Mouse (Mus musculus): Measurements from ENCODE around the gene Rad23b. TPM values are rescaled to one million over a fixed set of nuclear protein-coding genes. Genes with fewer than 3 reads are reported as not detected.

Rad23b gene
- polyA plus RNA-seq, 1 experiment, result 316 TPM

DNA sequence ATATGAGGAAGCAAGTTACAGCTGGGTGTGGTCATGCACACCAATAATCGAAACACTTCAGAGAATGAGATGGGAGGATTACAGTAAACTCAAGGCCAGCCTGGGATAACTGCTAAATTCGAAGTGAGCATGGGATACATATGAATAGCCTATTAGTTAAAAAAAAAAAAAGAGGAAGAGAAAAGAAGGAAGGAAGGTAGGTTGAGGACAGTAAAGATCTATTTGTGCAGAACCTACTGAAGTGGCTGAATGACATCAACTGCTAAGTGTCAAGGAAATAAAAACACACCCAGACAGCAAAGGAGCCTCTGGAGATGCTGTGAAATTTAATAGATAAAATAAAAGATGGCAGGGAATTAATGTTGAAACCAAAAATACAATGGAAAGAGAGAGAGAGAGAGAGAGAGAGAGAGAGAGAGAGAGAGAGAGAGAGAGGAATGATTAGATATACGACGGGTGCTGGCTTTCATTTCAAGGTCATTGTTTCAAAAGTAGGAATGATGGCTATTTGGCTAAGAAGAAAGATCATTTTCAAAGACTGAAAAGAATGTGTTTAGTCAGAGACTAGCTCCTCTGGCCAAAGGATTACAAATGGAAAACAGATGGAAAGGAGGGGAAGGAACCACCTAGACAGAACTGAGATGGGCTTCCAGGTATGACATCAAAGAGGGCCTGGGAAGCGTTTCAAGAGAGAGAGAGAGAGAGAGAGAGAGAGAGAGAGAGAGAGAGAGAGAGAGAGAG, 14.6 kb upstream of the Rad23b start:
- Histone ChIP-seq H3K4me1 (ENCODE audit: control insufficient read depth, insufficient read depth, low read length) (peaks cover 8% of the 10 kb centered on the region; the same call in 1 of the 2 replicates), H3K4me3 (ENCODE audit: insufficient read depth, low read length) (no peak overlapping the region), H3K27ac (ENCODE audit: insufficient read depth, low read length) (peak overlapping the region; percentile 99)
- TF ChIP-seq POLR2A (IDR thresholded peaks at IDR 0.05; ENCODE audit: low read depth, low read length) (no peak), CTCF (IDR thresholded peaks at IDR 0.05; ENCODE audit: borderline replicate concordance, insufficient read depth, low read length) (no peak)

GRCm38 (mm10) chr4:55338905-55339304, 10.9 kb upstream of the Rad23b start:
- TF ChIP-seq CTCF (IDR thresholded peaks at IDR 0.05; ENCODE audit: borderline replicate concordance, insufficient read depth, low read length), result no peak
- TF ChIP-seq POLR2A (IDR thresholded peaks at IDR 0.05; ENCODE audit: low read depth, low read length), result no peak
- H3K4me1 ChIP-seq (ENCODE audit: control insufficient read depth, insufficient read depth, low read length), result peaks cover 8% of the 10 kb centered on the region; the same call in 1 of the 2 replicates
- H3K27ac ChIP-seq (ENCODE audit: insufficient read depth, low read length), result no peak overlapping the region
- H3K4me3 ChIP-seq (ENCODE audit: insufficient read depth, low read length), result no peak overlapping the region

DNA sequence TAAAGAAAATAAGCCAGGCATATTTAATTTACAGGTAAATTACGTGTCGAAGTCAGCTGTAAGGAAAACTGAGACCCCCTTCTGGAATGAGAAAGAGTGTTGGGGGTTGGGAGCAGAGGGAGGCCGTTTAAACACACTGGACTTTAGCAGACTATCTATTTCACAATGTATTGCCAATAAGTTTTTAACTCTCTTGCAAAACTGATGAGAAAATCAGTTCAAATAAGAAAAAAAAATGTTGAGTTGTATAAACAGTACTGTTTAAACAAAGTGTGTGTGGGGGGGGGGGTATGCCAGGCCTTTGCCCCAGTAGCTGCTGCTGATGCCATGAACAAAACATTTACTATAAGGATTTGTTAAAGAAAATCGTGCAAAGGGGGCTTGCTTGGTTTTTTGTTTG, 10.5 kb upstream of the Rad23b start:
- Histone ChIP-seq H3K4me1 (ENCODE audit: control insufficient read depth, insufficient read depth, low read length) (peaks cover 8% of the 10 kb centered on the region; the same call in 1 of the 2 replicates), H3K4me3 (ENCODE audit: insufficient read depth, low read length) (no peak overlapping the region), H3K27ac (ENCODE audit: insufficient read depth, low read length) (no peak overlapping the region)
- no peak for TF ChIP-seq CTCF (IDR thresholded peaks at IDR 0.05; ENCODE audit: borderline replicate concordance, insufficient read depth, low read length)
- TF ChIP-seq POLR2A (IDR thresholded peaks at IDR 0.05; ENCODE audit: low read depth, low read length), result no peak

DNA sequence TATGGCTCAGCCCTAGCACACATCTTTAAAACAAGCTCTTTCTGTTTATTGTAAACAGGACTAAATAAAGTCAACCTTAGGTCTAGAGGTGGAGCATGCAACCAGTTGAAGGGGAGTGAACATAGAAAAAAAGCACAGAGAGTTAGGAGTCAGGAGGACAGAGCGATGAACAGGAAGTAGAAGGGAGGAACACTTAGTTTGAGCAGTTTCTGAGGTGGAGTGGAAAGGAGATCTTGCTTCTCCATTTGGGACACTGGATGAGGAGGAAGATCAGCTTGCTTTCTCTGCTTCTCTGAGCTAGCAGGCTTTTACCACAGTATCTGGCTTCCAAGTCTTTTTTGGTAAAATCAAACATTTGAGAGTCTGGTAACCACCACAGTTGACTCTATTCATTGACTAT, 8.0 kb upstream of the Rad23b start:
- Histone ChIP-seq H3K4me1 (ENCODE audit: control insufficient read depth, insufficient read depth, low read length) (no peaks in the 10 kb centered on the region), H3K4me3 (ENCODE audit: insufficient read depth, low read length) (no peak overlapping the region), H3K27ac (ENCODE audit: insufficient read depth, low read length) (no peak overlapping the region)
- no peak for TF ChIP-seq CTCF (IDR thresholded peaks at IDR 0.05; ENCODE audit: borderline replicate concordance, insufficient read depth, low read length)
- no peak for TF ChIP-seq POLR2A (IDR thresholded peaks at IDR 0.05; ENCODE audit: low read depth, low read length)

DNA sequence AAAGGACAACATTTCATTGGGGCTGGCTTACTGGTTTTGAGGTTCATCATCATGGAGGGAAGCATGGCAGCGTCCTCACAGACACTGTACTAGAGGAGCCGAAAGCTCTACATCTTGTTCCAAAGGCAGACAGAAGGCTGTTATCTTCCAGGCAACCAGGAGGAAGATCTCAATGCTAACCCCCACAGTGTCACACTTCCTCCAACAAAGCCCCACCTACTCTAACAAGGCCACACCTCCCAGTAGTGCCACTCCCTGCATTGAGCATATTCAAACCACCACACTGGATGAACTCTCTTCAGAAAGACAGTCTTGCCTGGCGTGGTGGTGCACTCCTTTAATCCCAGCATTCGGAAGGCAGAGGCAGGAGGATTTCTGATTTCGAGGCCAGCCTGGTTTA, 7.2 kb upstream of the Rad23b start:
- Histone ChIP-seq H3K4me3 (ENCODE audit: insufficient read depth, low read length) (no peak overlapping the region), H3K27ac (ENCODE audit: insufficient read depth, low read length) (no peak overlapping the region), H3K4me1 (ENCODE audit: control insufficient read depth, insufficient read depth, low read length) (no peaks in the 10 kb centered on the region)
- TF ChIP-seq CTCF (IDR thresholded peaks at IDR 0.05; ENCODE audit: borderline replicate concordance, insufficient read depth, low read length) (no peak), POLR2A (IDR thresholded peaks at IDR 0.05; ENCODE audit: low read depth, low read length) (no peak)

DNA sequence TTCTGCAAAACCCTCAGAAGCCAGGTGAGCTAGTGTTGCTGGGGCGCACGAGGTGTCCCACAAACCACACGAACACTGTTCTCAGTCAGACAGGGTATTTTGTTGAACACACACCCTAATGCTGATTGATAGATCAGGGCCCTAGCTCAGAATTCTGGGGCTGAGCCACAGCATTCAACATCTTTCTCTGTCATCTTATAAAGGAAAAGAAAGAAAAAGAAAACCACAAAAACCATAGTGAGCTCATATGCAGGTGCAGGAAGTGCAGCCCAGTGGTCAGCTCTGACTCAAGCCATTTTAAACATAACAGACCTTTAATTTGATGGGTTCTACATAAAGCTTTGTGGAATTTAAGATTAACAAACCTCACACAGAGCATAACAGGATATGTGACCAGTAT, 6.6 kb upstream of the Rad23b start:
- TF ChIP-seq CTCF (IDR thresholded peaks at IDR 0.05; ENCODE audit: borderline replicate concordance, insufficient read depth, low read length) (no peak), POLR2A (IDR thresholded peaks at IDR 0.05; ENCODE audit: low read depth, low read length) (no peak)
- no peak overlapping the region for H3K27ac ChIP-seq (ENCODE audit: insufficient read depth, low read length)
- peaks cover 3% of the 10 kb centered on the region; the same call in 1 of the 2 replicates for H3K4me1 ChIP-seq (ENCODE audit: control insufficient read depth, insufficient read depth, low read length)
- no peak overlapping the region for H3K4me3 ChIP-seq (ENCODE audit: insufficient read depth, low read length)

- peak overlapping the region; percentile 40 for H3K4me3 ChIP-seq (ENCODE audit: insufficient read depth, low read length)
- peak overlapping the region; percentile 86 for H3K27ac ChIP-seq (ENCODE audit: insufficient read depth, low read length)
- TF ChIP-seq POLR2A (IDR thresholded peaks at IDR 0.05; ENCODE audit: low read depth, low read length) (no peak; the same call in 1 of the 2 replicates), CTCF (IDR thresholded peaks at IDR 0.05; ENCODE audit: borderline replicate concordance, insufficient read depth, low read length) (no peak)
- H3K4me1 ChIP-seq (ENCODE audit: control insufficient read depth, insufficient read depth, low read length), result peaks cover 8% of the 10 kb centered on the region
Observed at GRCm38 (mm10) chr4:55348759-55349451, 938 bp upstream of the Rad23b start.

DNA sequence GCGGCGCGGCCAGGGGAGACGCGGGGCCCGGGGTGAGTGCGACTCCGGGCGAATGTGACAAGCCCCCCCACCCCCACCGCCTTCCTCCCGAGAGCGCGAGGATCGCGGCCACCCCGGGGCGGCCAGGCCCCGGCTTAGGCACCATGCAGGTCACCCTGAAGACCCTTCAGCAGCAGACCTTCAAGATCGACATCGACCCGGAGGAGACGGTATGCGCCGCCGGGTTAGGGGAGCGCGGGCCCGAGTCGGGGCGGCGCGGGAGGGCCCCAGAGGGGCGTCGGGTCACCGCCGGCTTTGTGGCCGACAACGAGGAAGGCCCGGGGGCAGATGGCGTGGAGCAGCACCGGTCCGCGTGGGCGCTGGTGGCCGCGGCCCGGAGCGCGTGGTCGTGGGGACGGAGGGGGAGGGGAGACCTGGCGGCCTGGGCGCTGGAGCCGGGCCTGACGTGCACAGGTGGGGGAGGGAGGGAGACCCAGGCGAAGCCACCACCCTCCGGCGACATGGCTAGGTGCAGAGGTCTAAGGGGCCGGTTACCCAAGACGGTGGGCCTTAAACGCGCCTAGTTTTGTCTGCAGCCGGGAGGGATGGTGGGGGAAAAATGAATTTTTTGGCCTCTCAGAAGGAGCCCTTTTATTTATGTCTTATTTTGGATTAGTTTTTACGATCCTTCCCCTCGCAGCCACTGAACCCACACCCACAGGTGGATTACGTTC, 532 bp downstream of the Rad23b start:
- Histone ChIP-seq H3K4me1 (ENCODE audit: control insufficient read depth, insufficient read depth, low read length) (peaks cover 10% of the 10 kb centered on the region), H3K4me3 (ENCODE audit: insufficient read depth, low read length) (peak overlapping the region; percentile 73), H3K27ac (ENCODE audit: insufficient read depth, low read length) (peak overlapping the region; percentile 80)
- TF ChIP-seq POLR2A (IDR thresholded peaks at IDR 0.05; ENCODE audit: low read depth, low read length), result no peak
- no peak for TF ChIP-seq CTCF (IDR thresholded peaks at IDR 0.05; ENCODE audit: borderline replicate concordance, insufficient read depth, low read length)

DNA sequence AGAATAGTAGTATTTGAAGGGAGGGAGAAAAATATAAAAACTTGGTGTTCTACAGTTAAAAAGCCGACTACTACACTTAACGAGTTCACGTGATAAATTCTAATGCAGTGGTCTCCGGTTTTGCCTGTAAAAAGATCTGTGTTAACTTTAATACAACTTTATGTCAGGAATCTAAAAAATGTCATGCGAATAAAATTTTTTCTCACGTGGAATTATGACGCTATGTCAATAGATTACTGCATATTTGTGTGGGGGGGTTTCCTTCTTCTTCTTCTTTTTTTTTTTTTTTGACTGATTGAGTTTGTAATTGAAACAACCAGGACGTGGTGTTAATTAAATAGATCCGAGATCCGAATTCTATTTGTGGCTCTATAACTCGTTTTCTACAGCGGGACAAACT, 1.2 kb downstream of the Rad23b start:
- Histone ChIP-seq H3K4me3 (ENCODE audit: insufficient read depth, low read length) (peak overlapping the region; percentile 73), H3K27ac (ENCODE audit: insufficient read depth, low read length) (peak overlapping the region; percentile 80), H3K4me1 (ENCODE audit: control insufficient read depth, insufficient read depth, low read length) (peaks cover 10% of the 10 kb centered on the region)
- TF ChIP-seq POLR2A (IDR thresholded peaks at IDR 0.05; ENCODE audit: low read depth, low read length), result no peak
- no peak for TF ChIP-seq CTCF (IDR thresholded peaks at IDR 0.05; ENCODE audit: borderline replicate concordance, insufficient read depth, low read length)

Data from embryonic fibroblast, embryonic 13.5 days (primary cell).